ENCODE assay signal across 8 mouse cellular contexts in genomic region chr11:75649155-75649561, GRCm38 (mm10). TPM values are rescaled to one million over a fixed set of nuclear protein-coding genes. Genes with fewer than 3 reads are reported as not detected.
A peak's percentile ranks its signal among the peaks of the same experiment; 100 is the strongest.
DNase-seq lines count a peak whose midpoint lies in the region; ATAC-seq and TF ChIP-seq lines count a peak whose summit lies in the region.

No protein-coding gene starts in this region.

- no peak overlapping the region for H3K4me2 ChIP-seq in intestine, postnatal 0 days (replicated peaks; ENCODE audit: low read depth)
- H3K4me2 ChIP-seq in liver, embryonic 16.5 days (ENCODE audit: low read depth, low read length): no peak overlapping the region
- H3K4me2 ChIP-seq in midbrain, embryonic 16.5 days (ENCODE audit: low read length): no peak overlapping the region

- H3K9me3 ChIP-seq in intestine, postnatal 0 days (ENCODE audit: control insufficient read depth): no peaks in the 10 kb centered on the region
- H3K9me3 ChIP-seq in liver, embryonic 16.5 days (replicated peaks; ENCODE audit: control insufficient read depth, low read length): no peaks in the 10 kb centered on the region
- H3K9me3 ChIP-seq in midbrain, embryonic 16.5 days (replicated peaks; ENCODE audit: control insufficient read depth, low read length, poor library complexity, severe bottlenecking): no peaks in the 10 kb centered on the region

- 57% methylated on average over 4 of the region's 4 CpGs for WGBS in intestine, postnatal 0 days
- 31% methylated on average over 4 of the region's 4 CpGs for WGBS in liver, embryonic 16.5 days (ENCODE audit: insufficient replicate concordance)
- 83% methylated on average over 4 of the region's 4 CpGs for WGBS in midbrain, embryonic 16.5 days

- no peak overlapping the region for H3K9ac ChIP-seq in intestine, postnatal 0 days (ENCODE audit: low read depth, low read length)
- no peak overlapping the region for H3K9ac ChIP-seq in liver, embryonic 16.5 days (ENCODE audit: low read depth, low read length)
- no peak overlapping the region for H3K9ac ChIP-seq in midbrain, embryonic 16.5 days (ENCODE audit: low read depth, low read length)

- peak overlapping the region; percentile 41 for H3K27ac ChIP-seq in intestine, postnatal 0 days (ENCODE audit: low read depth, low read length)
- peak overlapping the region; percentile 9; the same call in 1 of the 2 replicates for H3K27ac ChIP-seq in liver, embryonic 16.5 days (ENCODE audit: low read length)
- H3K27ac ChIP-seq in left cerebral cortex, adult 2 months: no peak overlapping the region; the same call in 1 of the 2 replicates
- no peak overlapping the region for H3K27ac ChIP-seq in midbrain, embryonic 16.5 days (ENCODE audit: low read length)

- peak; percentile 35 for DNase-seq in adrenal gland, postnatal 10 days
- no peak for DNase-seq in right cerebral cortex, postnatal 14 days
- DNase-seq in cerebellum, adult 9-10 months: no peak
- DNase-seq in left cerebral cortex, adult 2 months (ENCODE audit: extremely low spot score in 1 of 2, low spot score in 2 of 2): no peak

- no peaks in the 10 kb centered on the region for H3K27me3 ChIP-seq in intestine, postnatal 0 days (replicated peaks; ENCODE audit: control insufficient read depth, insufficient read depth, low read length)
- no peaks in the 10 kb centered on the region for H3K27me3 ChIP-seq in liver, embryonic 16.5 days (ENCODE audit: control insufficient read depth, insufficient read depth, low read depth, low read length)
- H3K27me3 ChIP-seq in midbrain, embryonic 16.5 days (ENCODE audit: control insufficient read depth, insufficient read depth, low read depth, low read length): peaks cover 6% of the 10 kb centered on the region

- H3K4me1 ChIP-seq in intestine, postnatal 0 days (replicated peaks; ENCODE audit: control insufficient read depth, insufficient read depth, low read length): peaks cover 4% of the 10 kb centered on the region
- H3K4me1 ChIP-seq in liver, embryonic 16.5 days (ENCODE audit: control insufficient read depth, low read depth, low read length): peaks cover 39% of the 10 kb centered on the region
- peaks cover 19% of the 10 kb centered on the region for H3K4me1 ChIP-seq in midbrain, embryonic 16.5 days (ENCODE audit: control insufficient read depth, insufficient read depth, low read length)

- H3K4me3 ChIP-seq in intestine, postnatal 0 days (ENCODE audit: low read depth, low read length): no peak overlapping the region
- no peak overlapping the region for H3K4me3 ChIP-seq in liver, embryonic 16.5 days (ENCODE audit: low read depth, low read length)
- no peak overlapping the region for H3K4me3 ChIP-seq in left cerebral cortex, adult 2 months
- H3K4me3 ChIP-seq in midbrain, embryonic 16.5 days (ENCODE audit: low read depth, low read length): no peak overlapping the region

- peak; percentile 34 for ATAC-seq in common myeloid progenitor, adult 5-6 weeks (replicated peaks; ENCODE audit: low read depth, poor library complexity, severe bottlenecking)
- no peak for ATAC-seq in intestine, postnatal 0 days
- no peak for ATAC-seq in liver, embryonic 16.5 days (ENCODE audit: low read depth)
- no peak for ATAC-seq in midbrain, embryonic 16.5 days

- peaks cover 20% of the 10 kb centered on the region; the same call in 1 of the 2 replicates for H3K36me3 ChIP-seq in intestine, postnatal 0 days (ENCODE audit: control insufficient read depth, insufficient read depth)
- H3K36me3 ChIP-seq in liver, embryonic 16.5 days (ENCODE audit: control insufficient read depth, insufficient read depth): no peaks in the 10 kb centered on the region
- no peaks in the 10 kb centered on the region for H3K36me3 ChIP-seq in midbrain, embryonic 16.5 days (ENCODE audit: control insufficient read depth, insufficient read depth, low read length)

- intact Hi-C loops in left cerebral cortex, adult 2 months (cut with DNase I): no loop called here

- no peak for TF ChIP-seq CTCF in intestine, postnatal 0 days (IDR thresholded peaks at IDR 0.05; ENCODE audit: low read depth)
- TF ChIP-seq CTCF in left cerebral cortex, adult 2 months (IDR thresholded peaks at IDR 0.05): no peak

RNA-seq across cellular contexts. Expression of gene Myo1c, which starts 1.1 kb away (rescaled TPM):
- 100 to 1,000 TPM; 128 to 132 TPM for total RNA-seq in adrenal gland, postnatal 10 days (2021)
- total RNA-seq in common myeloid progenitor, adult 5-6 weeks (2017): 19.5 and 22.3 TPM in 2 replicates
- polyA plus RNA-seq in intestine, postnatal 0 days (2015; fragmentation: Nextera tagmentation; extraction: Ambion mirVana): 27.7 and 28.3 TPM in 2 replicates
- 21.0 and 24.1 TPM in 2 replicates for polyA plus RNA-seq in liver, embryonic 16.5 days (2015; fragmentation: Nextera tagmentation; extraction: Ambion mirVana)
- 10 to 100 TPM; 25.2 to 26.6 TPM for total RNA-seq in left cerebral cortex, adult 2 months (2021)
- polyA plus RNA-seq in midbrain, embryonic 16.5 days (2015; fragmentation: Nextera tagmentation; extraction: Ambion mirVana): 10.3 and 10.8 TPM in 2 replicates

RNA-seq across cellular contexts. Expression of gene Inpp5k, which starts 18.4 kb away (rescaled TPM):
- 10 to 100 TPM; 30.7 to 43.0 TPM for total RNA-seq in adrenal gland, postnatal 10 days (2021)
- total RNA-seq in common myeloid progenitor, adult 5-6 weeks (2017): 24.0 and 36.3 TPM in 2 replicates
- 20.6 and 23.8 TPM in 2 replicates for polyA plus RNA-seq in intestine, postnatal 0 days (2015; fragmentation: Nextera tagmentation; extraction: Ambion mirVana)
- 15.8 and 17.9 TPM in 2 replicates for polyA plus RNA-seq in liver, embryonic 16.5 days (2015; fragmentation: Nextera tagmentation; extraction: Ambion mirVana)
- total RNA-seq in left cerebral cortex, adult 2 months (2021): 10 to 100 TPM; 41.0 to 42.7 TPM
- polyA plus RNA-seq in midbrain, embryonic 16.5 days (2015; fragmentation: Nextera tagmentation; extraction: Ambion mirVana): 40.0 and 40.2 TPM in 2 replicates

RNA-seq across cellular contexts. Expression of gene Crk, which starts 29.9 kb away (rescaled TPM):
- 10 to 100 TPM; 93.2 to 96.5 TPM for total RNA-seq in adrenal gland, postnatal 10 days (2021)
- 38.9 and 51.4 TPM in 2 replicates for total RNA-seq in common myeloid progenitor, adult 5-6 weeks (2017)
- polyA plus RNA-seq in intestine, postnatal 0 days (2015; fragmentation: Nextera tagmentation; extraction: Ambion mirVana): 64.8 and 64.9 TPM in 2 replicates
- polyA plus RNA-seq in liver, embryonic 16.5 days (2015; fragmentation: Nextera tagmentation; extraction: Ambion mirVana): 30.4 and 32.6 TPM in 2 replicates
- 100 to 1,000 TPM; 126 to 133 TPM for total RNA-seq in left cerebral cortex, adult 2 months (2021)
- polyA plus RNA-seq in midbrain, embryonic 16.5 days (2015; fragmentation: Nextera tagmentation; extraction: Ambion mirVana): 105 and 118 TPM in 2 replicates

Comparison
In these comparisons a context has a peak if more than half of its experiments do, and no peak if none do; other contexts are left out.
1. H3K27ac ChIP-seq: peak in intestine, postnatal 0 days (single experiment) and liver, embryonic 16.5 days (single experiment); none in left cerebral cortex, adult 2 months (single experiment) and midbrain, embryonic 16.5 days (single experiment).